Mouse (Mus musculus): ENCODE results near the gene Slx4ip. TPM values are rescaled to one million over a fixed set of nuclear protein-coding genes. Genes with fewer than 3 reads are reported as not detected.
"Not testable (repeated sequence)": the region's sequence is repeated elsewhere in the genome, so short reads cannot be mapped to it uniquely, and the experiment has no call there.

The Slx4ip gene
- 0.46 and 0.58 TPM in 2 replicates for polyA plus RNA-seq (2012; rRNA removed)

DNA sequence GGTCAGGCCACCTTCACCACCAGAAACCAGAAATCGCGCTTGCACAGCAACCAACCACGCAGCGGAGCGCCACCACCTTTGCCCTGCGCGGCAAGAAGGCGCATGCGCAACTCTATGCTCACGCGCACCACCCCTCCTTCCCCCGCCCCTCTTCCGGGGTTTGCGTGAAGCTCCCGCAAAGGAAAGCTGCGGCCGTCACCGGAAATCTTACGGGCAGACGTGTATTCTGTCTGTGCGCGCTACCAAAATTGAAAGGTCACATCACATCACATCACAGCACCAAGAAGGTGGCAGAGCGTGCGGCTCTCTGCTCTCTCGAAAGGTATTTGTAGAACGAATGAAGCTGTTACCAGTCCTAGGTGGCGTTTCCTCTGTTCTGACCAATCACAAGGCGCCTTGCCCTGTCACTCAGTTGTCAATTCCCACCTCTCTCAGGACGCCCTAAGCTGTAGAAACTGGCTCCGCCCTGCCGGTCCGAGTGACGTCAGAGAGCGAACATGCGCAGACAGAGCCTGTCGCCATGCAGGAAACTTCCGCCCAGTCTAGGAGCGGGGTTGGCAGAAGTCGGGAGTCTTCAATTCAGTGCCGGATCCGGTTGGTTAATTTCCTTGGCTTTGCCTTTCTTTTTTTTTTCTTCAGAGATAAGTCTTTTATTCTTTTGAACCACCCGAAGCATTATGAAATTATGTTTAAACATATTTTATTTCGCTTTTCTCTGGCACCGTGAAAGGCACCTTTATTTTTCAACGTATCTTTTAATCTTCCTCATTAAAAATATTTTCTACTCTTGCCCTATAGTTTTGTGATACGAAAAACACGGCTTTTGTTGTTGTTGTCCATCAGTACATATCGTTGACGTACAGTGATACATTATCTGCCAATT is at the start of gene Slx4ip, which contains the start of the genes AL731706.1 and Mkks:
TSS of gene Slx4ip (plus strand) at position 151 of the 883 bp plus-strand sequence.
TSS of gene AL731706.1 (minus strand) at position 322 of the 883 bp plus-strand sequence.
TSS of gene Mkks (minus strand) at position 322 of the 883 bp plus-strand sequence.
- Histone ChIP-seq H3K27ac (ENCODE audit: insufficient read depth, low read depth, low read length) (peak within 1 kb of the TSS; percentile 100), H3K36me3 (ENCODE audit: control insufficient read depth, insufficient read depth, low read length) (no peaks in the 10 kb centered on the region), H3K4me1 (ENCODE audit: control insufficient read depth, insufficient read depth, low read length) (peaks cover 8% of the 10 kb centered on the region; the same call in 1 of the 2 replicates), H3K27me3 (replicated peaks; ENCODE audit: control insufficient read depth, insufficient read depth, low read length) (no peaks in the 10 kb centered on the region), H3K4me3 (ENCODE audit: insufficient read depth, low read depth, low read length) (peak within 1 kb of the TSS; percentile 99)
- peak; percentile 100 for DNase-seq
- TF ChIP-seq POLR2A (IDR thresholded peaks at IDR 0.05; ENCODE audit: low read depth, low read length) (peak; percentile 89), CTCF (conservative IDR thresholded peaks at IDR 0.05; ENCODE audit: insufficient read depth, insufficient read length, low read depth, low read length) (no peak)
- WGBS = under 1% methylated on average over 49 of the region's 49 CpGs

DNA sequence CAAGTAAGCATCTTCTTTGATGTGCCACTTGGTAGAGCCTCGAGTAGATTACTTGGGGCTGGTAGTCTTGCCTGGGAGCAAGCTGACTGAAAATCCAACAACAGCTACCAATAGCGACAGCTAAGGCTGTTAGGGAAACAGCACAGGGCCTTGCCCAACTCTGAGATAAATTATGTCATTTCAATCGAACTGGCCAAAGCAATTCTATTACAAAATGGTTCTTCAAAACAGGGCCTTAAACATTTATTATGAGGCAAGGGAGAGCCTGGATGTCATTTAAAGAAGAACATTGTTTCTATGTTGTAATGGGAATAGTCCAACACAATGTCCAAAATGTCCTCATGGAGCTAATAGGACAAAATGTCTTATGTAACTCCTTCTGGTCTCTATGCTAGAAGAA is 40.7 kb upstream of the Slx4ip start:
- Histone ChIP-seq H3K27ac (ENCODE audit: insufficient read depth, low read depth, low read length) (no peak overlapping the region), H3K4me3 (ENCODE audit: insufficient read depth, low read depth, low read length) (no peak overlapping the region), H3K4me1 (ENCODE audit: control insufficient read depth, insufficient read depth, low read length) (no peaks in the 10 kb centered on the region), H3K27me3 (replicated peaks; ENCODE audit: control insufficient read depth, insufficient read depth, low read length) (no peaks in the 10 kb centered on the region; the same call in 1 of the 2 replicates), H3K36me3 (ENCODE audit: control insufficient read depth, insufficient read depth, low read length) (no peaks in the 10 kb centered on the region)
- 67% methylated on average over 3 of the region's 3 CpGs for WGBS
- no peak for DNase-seq
- TF ChIP-seq POLR2A (IDR thresholded peaks at IDR 0.05; ENCODE audit: low read depth, low read length) (no peak), CTCF (conservative IDR thresholded peaks at IDR 0.05; ENCODE audit: insufficient read depth, insufficient read length, low read depth, low read length) (no peak)

DNA sequence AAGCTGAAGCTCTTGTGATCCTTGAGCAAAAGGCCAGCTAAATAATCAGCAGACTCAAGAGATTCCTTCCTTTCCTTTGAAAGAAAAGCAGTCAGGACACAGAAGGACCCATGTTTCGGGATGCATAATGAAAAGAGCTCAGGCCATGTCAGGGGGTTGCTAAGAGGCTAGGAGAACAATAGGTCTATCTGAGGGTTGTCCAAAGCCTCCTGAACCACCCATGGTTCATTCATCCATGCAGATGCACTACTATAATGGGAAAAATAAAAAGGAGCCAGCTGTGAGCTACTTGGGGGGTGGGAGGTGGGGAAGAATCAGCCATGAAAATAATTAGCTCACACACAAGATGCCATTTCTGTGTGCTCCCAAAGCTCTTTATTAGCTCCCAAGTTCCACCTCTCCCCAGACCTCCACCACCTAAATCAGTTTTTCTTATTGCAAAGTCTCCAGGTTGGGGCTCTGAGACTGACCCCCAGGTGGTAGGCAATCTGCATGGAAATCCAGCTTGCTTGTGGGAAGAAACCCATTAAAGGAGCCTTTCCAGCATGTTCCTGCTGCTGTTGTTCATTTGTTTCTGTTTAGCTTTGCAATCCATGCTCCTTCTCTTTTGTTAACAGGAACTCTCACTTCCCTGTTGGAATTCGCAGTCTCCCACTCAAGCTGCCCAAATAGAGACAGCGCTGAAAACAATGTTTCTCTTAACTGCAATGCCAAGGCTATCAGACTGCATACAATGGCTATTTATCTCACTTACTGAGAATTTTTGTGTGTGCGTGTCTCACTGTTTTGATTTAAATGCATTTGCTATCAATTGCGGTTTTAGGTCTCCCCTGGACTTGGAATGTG is 36.3 kb upstream of the Slx4ip start:
- WGBS = 75% methylated on average over 5 of the region's 5 CpGs
- H3K36me3 ChIP-seq (ENCODE audit: control insufficient read depth, insufficient read depth, low read length) = no peaks in the 10 kb centered on the region

DNA sequence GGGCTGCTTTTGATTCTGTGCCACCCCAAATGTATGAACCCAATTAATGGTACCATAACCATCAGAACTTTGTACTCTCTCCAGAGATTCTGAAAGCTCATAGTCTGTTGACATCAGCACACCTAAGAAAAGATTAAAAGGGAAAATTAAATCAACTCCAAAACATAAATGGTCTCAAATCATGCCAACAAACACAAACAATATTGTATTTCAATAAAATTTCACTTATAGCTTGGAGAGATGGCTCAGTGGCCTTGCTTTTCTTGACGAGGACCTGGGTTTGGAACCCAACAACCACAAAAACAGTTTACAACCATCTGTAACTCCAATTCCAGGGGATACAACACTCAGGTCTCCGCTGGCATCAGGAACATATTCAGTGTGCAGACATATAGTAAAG is 5.4 kb upstream of the Slx4ip start, which contains the start of gene AL731706.2:
TSS of gene AL731706.2 (minus strand) at position 101 of the 400 bp plus-strand sequence.
- TF ChIP-seq CTCF (conservative IDR thresholded peaks at IDR 0.05; ENCODE audit: insufficient read depth, insufficient read length, low read depth, low read length) = no peak
- TF ChIP-seq POLR2A (IDR thresholded peaks at IDR 0.05; ENCODE audit: low read depth, low read length) = no peak
- no peak for DNase-seq
- WGBS = 97% methylated on average over 2 of the region's 2 CpGs
- Histone ChIP-seq H3K4me3 (ENCODE audit: insufficient read depth, low read depth, low read length) (no peak within 1 kb of the TSS), H3K27ac (ENCODE audit: insufficient read depth, low read depth, low read length) (no peak within 1 kb of the TSS), H3K27me3 (replicated peaks; ENCODE audit: control insufficient read depth, insufficient read depth, low read length) (no peaks in the 10 kb centered on the region), H3K4me1 (ENCODE audit: control insufficient read depth, insufficient read depth, low read length) (peaks cover 6% of the 10 kb centered on the region; the same call in 1 of the 2 replicates), H3K36me3 (ENCODE audit: control insufficient read depth, insufficient read depth, low read length) (peaks cover 12% of the 10 kb centered on the region)

More for the DNA sequence above, 36.3 kb upstream of the Slx4ip start:
- Histone ChIP-seq H3K4me1 (ENCODE audit: control insufficient read depth, insufficient read depth, low read length) (no peaks in the 10 kb centered on the region), H3K27me3 (replicated peaks; ENCODE audit: control insufficient read depth, insufficient read depth, low read length) (no peaks in the 10 kb centered on the region), H3K27ac (ENCODE audit: insufficient read depth, low read depth, low read length) (no peak overlapping the region), H3K4me3 (ENCODE audit: insufficient read depth, low read depth, low read length) (no peak overlapping the region)
- no peak for DNase-seq
- no peak for TF ChIP-seq CTCF (conservative IDR thresholded peaks at IDR 0.05; ENCODE audit: insufficient read depth, insufficient read length, low read depth, low read length)
- no peak for TF ChIP-seq POLR2A (IDR thresholded peaks at IDR 0.05; ENCODE audit: low read depth, low read length)

DNA sequence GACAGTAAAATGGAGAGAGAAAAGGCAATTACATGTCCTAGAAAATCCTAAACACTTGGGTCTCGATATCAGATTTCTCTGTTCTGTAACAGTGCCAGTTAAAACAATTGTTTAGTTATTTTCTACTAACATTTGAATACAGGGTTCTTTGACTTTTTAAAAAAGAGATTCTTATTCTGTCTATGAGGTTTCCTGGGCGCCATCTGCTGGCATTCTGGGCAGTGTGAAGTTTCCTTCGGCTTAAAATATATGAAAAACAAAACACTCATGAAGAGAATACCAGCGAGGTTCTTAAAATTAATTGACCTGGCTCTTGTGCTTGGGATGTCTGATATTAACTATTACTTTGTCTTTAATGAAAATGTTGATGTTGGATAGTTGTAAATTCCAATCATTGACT is 4.2 kb upstream of the Slx4ip start:
- 38% methylated on average over 4 of the region's 4 CpGs for WGBS
- TF ChIP-seq CTCF (conservative IDR thresholded peaks at IDR 0.05; ENCODE audit: insufficient read depth, insufficient read length, low read depth, low read length) (peak; percentile 33), POLR2A (IDR thresholded peaks at IDR 0.05; ENCODE audit: low read depth, low read length) (no peak)
- peak; percentile 17 for DNase-seq

DNA sequence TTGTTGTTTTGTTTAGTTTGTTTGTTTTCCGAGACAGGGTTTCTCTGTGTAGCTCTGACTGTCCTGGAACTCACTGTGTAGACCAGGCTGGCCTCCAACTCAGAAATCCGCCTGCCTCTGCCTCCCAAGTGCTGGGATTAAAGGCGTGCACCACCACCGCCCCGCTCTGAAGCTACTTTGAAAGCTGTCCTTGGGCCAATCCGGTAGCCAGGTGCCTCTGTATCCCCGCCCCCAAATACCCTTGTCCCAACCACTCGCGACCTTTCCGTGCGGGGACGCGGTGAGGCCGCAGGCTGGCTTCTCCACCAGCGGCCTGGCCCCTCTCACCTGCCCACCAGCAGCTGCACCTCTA is 326 bp upstream of the Slx4ip start:
- 6% methylated on average over 15 of the region's 15 CpGs for WGBS

More for the DNA sequence above, 4.2 kb upstream of the Slx4ip start:
- H3K4me3 ChIP-seq (ENCODE audit: insufficient read depth, low read depth, low read length) = no peak overlapping the region
- no peaks in the 10 kb centered on the region for H3K27me3 ChIP-seq (replicated peaks; ENCODE audit: control insufficient read depth, insufficient read depth, low read length)
- H3K27ac ChIP-seq (ENCODE audit: insufficient read depth, low read depth, low read length) = no peak overlapping the region
- H3K4me1 ChIP-seq (ENCODE audit: control insufficient read depth, insufficient read depth, low read length) = peaks cover 6% of the 10 kb centered on the region; the same call in 1 of the 2 replicates
- peaks cover 5% of the 10 kb centered on the region for H3K36me3 ChIP-seq (ENCODE audit: control insufficient read depth, insufficient read depth, low read length)

More for the DNA sequence above, 326 bp upstream of the Slx4ip start:
- not testable (repeated sequence) for H3K4me1 ChIP-seq (ENCODE audit: control insufficient read depth, insufficient read depth, low read length); DNase-seq; H3K27me3 ChIP-seq (replicated peaks; ENCODE audit: control insufficient read depth, insufficient read depth, low read length); H3K36me3 ChIP-seq (ENCODE audit: control insufficient read depth, insufficient read depth, low read length)
- Histone ChIP-seq H3K4me3 (ENCODE audit: insufficient read depth, low read depth, low read length) (peak overlapping the region; percentile 99), H3K27ac (ENCODE audit: insufficient read depth, low read depth, low read length) (peak overlapping the region; percentile 100)

All from kidney, adult 2 months (tissue).